Mouse (Mus musculus) limb, embryonic 12.5 days (tissue): ENCODE measurements around the gene Tmem8. TPM values are rescaled to one million over a fixed set of nuclear protein-coding genes. Genes with fewer than 3 reads are reported as not detected.
"Not testable (repeated sequence)": the region's sequence is repeated elsewhere in the genome, so short reads cannot be mapped to it uniquely, and the experiment has no call there.

Experiments used
- ATAC-seq: fragments of 200-750 bp; cut with Nextera tagmentation; 2 replicates; pipeline ENCODE4 v1.8.0; 2017; ENCODE audit warnings: low read depth, moderate TSS enrichment; ENCODE audit not compliant: insufficient number of reproducible peaks, insufficient read depth, low FRiP score, low TSS enrichment
- H3K27ac ChIP-seq: fragments of 300-500 bp; sonication (generic); 2 replicates; pipeline ENCODE4 v1.5.1; 2016; ENCODE audit warnings: mild to moderate bottlenecking, moderate library complexity
- H3K27me3 ChIP-seq: fragments of 300-500 bp; sonication (generic); 2 replicates; pipeline ENCODE4 v1.6.1; 2016; ENCODE audit warnings: mild to moderate bottlenecking, moderate library complexity
- H3K36me3 ChIP-seq: fragments of 300-500 bp; sonication (generic); 2 replicates; pipeline ENCODE4 v1.6.1; 2016; ENCODE audit warnings: mild to moderate bottlenecking, moderate library complexity
- H3K4me1 ChIP-seq: fragments of 300-500 bp; sonication (generic); replicated peaks from 2 replicates; pipeline ENCODE4 v1.6.1; 2016
- H3K4me2 ChIP-seq: fragments of 300-500 bp; sonication (generic); 2 replicates; pipeline ENCODE4 v1.6.1; 2016; ENCODE audit warnings: mild to moderate bottlenecking, moderate library complexity
- H3K4me3 ChIP-seq: fragments of 300-500 bp; sonication (generic); replicated peaks from 2 replicates; pipeline ENCODE4 v1.5.1; 2016; ENCODE audit warnings: mild to moderate bottlenecking
- H3K9ac ChIP-seq: fragments of 300-500 bp; sonication (generic); replicated peaks from 2 replicates; pipeline ENCODE4 v1.6.1; 2016; ENCODE audit warnings: mild to moderate bottlenecking, moderate library complexity
- H3K9me3 ChIP-seq: fragments of 300-500 bp; sonication (generic); 2 replicates; pipeline ENCODE4 v1.6.1; 2016; ENCODE audit warnings: mild to moderate bottlenecking, moderate library complexity
- WGBS: fragments of 180-500 bp; shearing (Covaris S2); methylation state at CpG from one replicate; pipeline ENCODE4 v1.1.7; 2016; 5-methylcytosine and 5-hydroxymethylcytosine counted together
- polyA plus RNA-seq: library from polyadenylated mRNA; unstranded; fragments of >200 nt; fragmentation: Nextera tagmentation; extraction: Ambion mirVana; gene quantifications from 2 replicates; pipeline ENCODE4 v1.2.1, GENCODE M21; 2016

Tmem8 gene
- polyA plus RNA-seq, 1 experiment from 2014 or later = 0.87 TPM

GRCm38 (mm10) chr17:26112751-26113150, 348 bp upstream of the Tmem8 start:
- Histone ChIP-seq H3K4me1 (peaks cover 17% of the 10 kb centered on the region), H3K4me3 (peak overlapping the region; percentile 65), H3K27me3 (peaks cover 78% of the 10 kb centered on the region), H3K4me2 (peak overlapping the region; percentile 99), H3K9me3 (no peaks in the 10 kb centered on the region), H3K9ac (no peak overlapping the region), H3K36me3 (no peaks in the 10 kb centered on the region), H3K27ac (no peak overlapping the region)
- 19% methylated on average over 14 of the region's 14 CpGs for whole genome bisulfite sequencing
- no peak for ATAC-seq

- Histone ChIP-seq H3K4me3 (peak overlapping the region; percentile 65), H3K36me3 (no peaks in the 10 kb centered on the region), H3K9ac (0 out of 2 replicates have a peak overlapping the region, but pooled peaks have one; percentile 71), H3K4me1 (peaks cover 17% of the 10 kb centered on the region), H3K4me2 (peak overlapping the region; percentile 99), H3K9me3 (no peaks in the 10 kb centered on the region), H3K27me3 (peaks cover 91% of the 10 kb centered on the region), H3K27ac (no peak overlapping the region)
- 12% methylated on average over 8 of the region's 8 CpGs for WGBS
- ATAC-seq = no peak
Measured at GRCm38 (mm10) chr17:26114061-26114460, 962 bp downstream of the Tmem8 start.

DNA sequence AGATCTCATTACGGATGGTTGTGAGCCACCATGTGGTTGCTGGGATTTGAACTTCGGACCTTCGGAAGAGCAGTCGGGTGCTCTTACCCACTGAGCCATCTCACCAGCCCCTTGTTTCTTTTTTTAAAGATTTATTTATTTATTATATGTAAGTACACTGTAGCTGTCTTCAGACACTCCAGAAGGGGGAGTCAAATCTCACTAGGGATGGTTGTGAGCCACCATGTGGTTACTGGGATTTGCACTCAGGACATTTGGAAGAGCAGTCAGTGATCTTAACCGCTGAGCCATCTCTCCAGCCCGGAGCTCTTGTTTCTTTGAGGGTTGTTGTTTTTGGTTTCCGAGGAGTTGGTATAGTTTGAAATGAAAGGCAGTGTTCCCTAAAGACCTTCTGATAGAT, 1.4 kb downstream of the Tmem8 start:
- not testable (repeated sequence) for H3K36me3 ChIP-seq, ATAC-seq, H3K4me3 ChIP-seq, H3K9me3 ChIP-seq, H3K9ac ChIP-seq, H3K4me2 ChIP-seq, H3K27ac ChIP-seq
- Histone ChIP-seq H3K27me3 (peaks cover 95% of the 10 kb centered on the region), H3K4me1 (peaks cover 17% of the 10 kb centered on the region)
- WGBS = 57% methylated on average over 7 of the region's 7 CpGs

GRCm38 (mm10) chr17:26115205-26115898, 2.3 kb downstream of the Tmem8 start:
- no peaks in the 10 kb centered on the region for H3K36me3 ChIP-seq
- H3K27me3 ChIP-seq = peaks cover 97% of the 10 kb centered on the region
- WGBS = 75% methylated on average over 7 of the region's 7 CpGs
- H3K9me3 ChIP-seq = no peaks in the 10 kb centered on the region
- no peak overlapping the region for H3K27ac ChIP-seq
- ATAC-seq = no peak
- no peak overlapping the region for H3K4me3 ChIP-seq
- no peak overlapping the region for H3K9ac ChIP-seq
- H3K4me2 ChIP-seq = no peak overlapping the region
- H3K4me1 ChIP-seq = peaks cover 19% of the 10 kb centered on the region

GRCm38 (mm10) chr17:26115956-26116487, 2.9 kb downstream of the Tmem8 start:
- Histone ChIP-seq H3K27ac (no peak overlapping the region), H3K9me3 (no peaks in the 10 kb centered on the region), H3K4me1 (peaks cover 16% of the 10 kb centered on the region), H3K27me3 (peaks cover 91% of the 10 kb centered on the region), H3K9ac (no peak overlapping the region), H3K36me3 (no peaks in the 10 kb centered on the region), H3K4me2 (no peak overlapping the region), H3K4me3 (no peak overlapping the region)
- ATAC-seq = no peak
- WGBS = 51% methylated on average over 3 of the region's 3 CpGs

GRCm38 (mm10) chr17:26116503-26117258, 3.6 kb downstream of the Tmem8 start:
- WGBS = 86% methylated on average over 17 of the region's 17 CpGs
- no peaks in the 10 kb centered on the region for H3K36me3 ChIP-seq
- H3K4me3 ChIP-seq = no peak overlapping the region
- H3K9me3 ChIP-seq = no peaks in the 10 kb centered on the region
- peaks cover 13% of the 10 kb centered on the region for H3K4me1 ChIP-seq
- no peak for ATAC-seq
- H3K27me3 ChIP-seq = peaks cover 84% of the 10 kb centered on the region
- H3K4me2 ChIP-seq = no peak overlapping the region
- no peak overlapping the region for H3K9ac ChIP-seq
- H3K27ac ChIP-seq = no peak overlapping the region

GRCm38 (mm10) chr17:26119766-26120710, 6.9 kb downstream of the Tmem8 start:
- H3K9me3 ChIP-seq = no peaks in the 10 kb centered on the region
- ATAC-seq = peak; percentile 29
- H3K36me3 ChIP-seq = peaks cover 2% of the 10 kb centered on the region
- no peak overlapping the region for H3K4me2 ChIP-seq
- H3K27me3 ChIP-seq = peaks cover 51% of the 10 kb centered on the region
- 47% methylated on average over 33 of the region's 33 CpGs for WGBS
- peaks cover 11% of the 10 kb centered on the region for H3K4me1 ChIP-seq
- H3K27ac ChIP-seq = no peak overlapping the region
- H3K4me3 ChIP-seq = no peak overlapping the region
- H3K9ac ChIP-seq = no peak overlapping the region

DNA sequence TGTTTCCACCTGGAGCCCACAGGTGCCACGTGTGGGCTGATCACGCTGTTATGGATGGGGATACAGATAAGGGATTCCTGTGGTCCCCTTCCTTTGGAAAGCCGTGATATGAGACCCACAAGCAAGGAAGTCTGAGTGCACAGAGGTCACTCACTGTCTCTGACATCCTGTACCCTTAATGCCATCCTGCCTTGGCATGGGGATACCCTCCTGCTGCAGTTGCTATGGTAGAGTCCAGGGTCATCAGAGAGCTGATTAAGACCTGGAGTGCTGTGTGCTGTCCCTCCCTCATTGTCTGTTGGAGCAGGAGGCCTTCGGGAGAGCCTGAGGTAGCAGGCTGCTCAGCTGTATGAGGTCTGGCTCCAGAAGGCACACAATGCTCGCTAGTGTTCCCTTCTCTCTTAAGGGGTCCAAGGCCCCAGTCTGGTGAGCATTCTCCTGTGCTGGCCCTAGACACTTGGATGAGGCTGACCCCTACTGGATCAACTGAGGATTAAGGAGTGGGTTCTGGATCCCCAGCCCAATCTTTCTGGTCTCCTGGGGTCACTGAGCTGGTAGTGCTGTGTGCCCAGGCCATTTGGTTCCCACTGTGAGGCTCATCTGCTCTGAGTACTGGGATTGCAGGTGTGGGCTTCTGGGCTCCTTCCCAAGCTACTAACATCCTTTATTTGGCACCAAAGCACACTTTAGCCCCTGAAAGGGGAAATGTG, 9.5 kb downstream of the Tmem8 start:
- Histone ChIP-seq H3K36me3 (peaks cover 27% of the 10 kb centered on the region), H3K27me3 (peaks cover 25% of the 10 kb centered on the region), H3K4me3 (no peak overlapping the region), H3K4me2 (no peak overlapping the region), H3K27ac (no peak overlapping the region), H3K9me3 (no peaks in the 10 kb centered on the region), H3K9ac (no peak overlapping the region), H3K4me1 (peaks cover 11% of the 10 kb centered on the region)
- ATAC-seq = no peak
- WGBS = 64% methylated on average over 5 of the region's 5 CpGs

- Histone ChIP-seq H3K9me3 (no peaks in the 10 kb centered on the region), H3K4me2 (peak within 1 kb of the TSS; percentile 92), H3K36me3 (peaks cover 34% of the 10 kb centered on the region), H3K27me3 (peaks cover 18% of the 10 kb centered on the region), H3K27ac (no peak within 1 kb of the TSS), H3K4me3 (peak within 1 kb of the TSS; percentile 92), H3K4me1 (peaks cover 11% of the 10 kb centered on the region), H3K9ac (peak within 1 kb of the TSS; percentile 83)
- peak; percentile 89 for ATAC-seq
- under 1% methylated on average over 32 of the region's 32 CpGs for WGBS
Measured at GRCm38 (mm10) chr17:26123267-26123684, 10.2 kb downstream of the Tmem8 start, which contains the start of gene Mrpl28. Gene Mrpl28 (plus strand): TSS chr17:26123500.

DNA sequence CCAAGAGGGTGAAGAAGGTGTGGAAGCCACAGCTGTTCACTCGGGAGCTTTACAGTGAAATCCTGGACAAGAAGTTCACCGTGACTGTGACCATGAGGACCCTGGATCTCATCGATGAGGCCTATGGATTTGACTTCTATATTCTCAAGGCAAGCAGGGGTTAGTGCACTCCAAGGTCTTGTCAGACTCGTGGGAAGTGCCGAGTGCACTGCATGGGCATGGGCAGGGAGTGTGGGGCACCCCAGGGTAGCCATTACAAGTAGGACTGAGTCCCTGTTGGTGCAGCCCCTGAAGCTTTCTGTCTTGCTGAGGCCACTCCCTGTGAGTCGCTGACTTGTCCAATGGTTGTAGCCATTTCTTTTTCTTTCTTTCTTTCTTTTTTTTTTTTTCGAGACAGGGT, 11.5 kb downstream of the Tmem8 start:
- Histone ChIP-seq H3K9ac (peak overlapping the region; percentile 83; the same call in 1 of the 2 replicates), H3K36me3 (peaks cover 46% of the 10 kb centered on the region), H3K9me3 (no peaks in the 10 kb centered on the region), H3K27me3 (peaks cover 5% of the 10 kb centered on the region), H3K27ac (no peak overlapping the region), H3K4me2 (peak overlapping the region; percentile 92), H3K4me1 (peaks cover 11% of the 10 kb centered on the region), H3K4me3 (peak overlapping the region; percentile 92)
- 90% methylated on average over 7 of the region's 7 CpGs for WGBS
- ATAC-seq = no peak
